Mouse (Mus musculus) midbrain, embryonic 15.5 days (tissue): ENCODE results near the gene Adrm1. TPM values are rescaled to one million over a fixed set of nuclear protein-coding genes. Genes with fewer than 3 reads are reported as not detected.

ENCODE experiments used
- ATAC-seq: fragments of 200-750 bp; cut with Nextera tagmentation; replicated peaks from 2 replicates; pipeline ENCODE4 v1.8.0; 2017; ENCODE audit warnings: moderate TSS enrichment
- H3K27ac ChIP-seq: fragments of 300-500 bp; sonication (generic); 2 replicates; pipeline ENCODE4 v1.5.1; 2015; ENCODE audit warnings: mild to moderate bottlenecking, inconsistent platforms
- H3K27me3 ChIP-seq: fragments of 300-500 bp; sonication (generic); replicated peaks from 2 replicates; pipeline ENCODE4 v1.6.1; 2015; ENCODE audit warnings: inconsistent platforms
- H3K36me3 ChIP-seq: fragments of 300-500 bp; sonication (generic); replicated peaks from 2 replicates; pipeline ENCODE4 v1.6.1; 2015; ENCODE audit warnings: inconsistent platforms
- H3K4me1 ChIP-seq: fragments of 300-500 bp; sonication (generic); 2 replicates; pipeline ENCODE4 v1.6.1; 2015; ENCODE audit warnings: inconsistent platforms
- H3K4me2 ChIP-seq: fragments of 300-500 bp; sonication (generic); 2 replicates; pipeline ENCODE4 v1.6.1; 2015; ENCODE audit warnings: inconsistent platforms, mild to moderate bottlenecking, moderate library complexity
- H3K4me3 ChIP-seq: fragments of 300-500 bp; sonication (generic); 2 replicates; pipeline ENCODE4 v1.5.1; 2015; ENCODE audit warnings: mild to moderate bottlenecking, inconsistent platforms
- H3K9ac ChIP-seq: fragments of 300-500 bp; sonication (generic); 2 replicates; pipeline ENCODE4 v1.6.1; 2015; ENCODE audit warnings: mild to moderate bottlenecking, inconsistent platforms
- H3K9me3 ChIP-seq: fragments of 300-500 bp; sonication (generic); 2 replicates; pipeline ENCODE4 v1.6.1; 2016; ENCODE audit warnings: inconsistent platforms
- whole genome bisulfite sequencing: fragments of 180-500 bp; shearing (Covaris S2); methylation state at CpG from one replicate; pipeline ENCODE4 v1.1.7; 2015; ENCODE audit warnings: mixed read lengths; 5-methylcytosine and 5-hydroxymethylcytosine counted together
- polyA plus RNA-seq: library from polyadenylated mRNA; unstranded; fragments of >200 nt; fragmentation: Nextera tagmentation; extraction: Ambion mirVana; gene quantifications from 2 replicates; pipeline ENCODE4 v1.2.1, GENCODE M21; 2015

The Adrm1 gene
- polyA plus RNA-seq, 1 experiment from 2014 or later: 213 TPM

GRCm38 (mm10) chr2:180187362-180187761, 16.1 kb downstream of the Adrm1 start:
- WGBS: 78% methylated on average over 11 of the region's 11 CpGs
- Histone ChIP-seq H3K9me3 (no peaks in the 10 kb centered on the region), H3K36me3 (no peaks in the 10 kb centered on the region), H3K27me3 (no peaks in the 10 kb centered on the region), H3K4me2 (no peak overlapping the region), H3K4me1 (no peaks in the 10 kb centered on the region), H3K27ac (no peak overlapping the region), H3K4me3 (no peak overlapping the region), H3K9ac (no peak overlapping the region)
- ATAC-seq: no peak

GRCm38 (mm10) chr2:180196610-180197322, 25.5 kb downstream of the Adrm1 start:
- H3K4me2 ChIP-seq: no peak overlapping the region

GRCm38 (mm10) chr2:180197323-180198037, 26.2 kb downstream of the Adrm1 start:
- H3K9me3 ChIP-seq: no peaks in the 10 kb centered on the region
- WGBS: 73% methylated on average over 10 of the region's 10 CpGs
- ATAC-seq: no peak
- no peak overlapping the region for H3K4me2 ChIP-seq
- H3K27me3 ChIP-seq: no peaks in the 10 kb centered on the region
- no peak overlapping the region for H3K4me3 ChIP-seq
- no peak overlapping the region for H3K27ac ChIP-seq
- H3K36me3 ChIP-seq: no peaks in the 10 kb centered on the region
- no peaks in the 10 kb centered on the region for H3K4me1 ChIP-seq
- no peak overlapping the region for H3K9ac ChIP-seq

More at GRCm38 (mm10) chr2:180196610-180197322, 25.5 kb downstream of the Adrm1 start:
- H3K4me1 ChIP-seq: no peaks in the 10 kb centered on the region
- WGBS: 74% methylated on average over 8 of the region's 12 CpGs
- no peak for ATAC-seq
- no peaks in the 10 kb centered on the region for H3K27me3 ChIP-seq
- no peak overlapping the region for H3K27ac ChIP-seq
- no peaks in the 10 kb centered on the region for H3K9me3 ChIP-seq
- H3K36me3 ChIP-seq: no peaks in the 10 kb centered on the region
- H3K9ac ChIP-seq: no peak overlapping the region
- H3K4me3 ChIP-seq: no peak overlapping the region

- no peak for ATAC-seq
- H3K4me2 ChIP-seq: no peak overlapping the region
- no peaks in the 10 kb centered on the region for H3K27me3 ChIP-seq
- H3K36me3 ChIP-seq: no peaks in the 10 kb centered on the region
- 83% methylated on average over 10 of the region's 10 CpGs for WGBS
- no peak overlapping the region for H3K27ac ChIP-seq
- H3K9me3 ChIP-seq: no peaks in the 10 kb centered on the region
- H3K4me3 ChIP-seq: no peak overlapping the region
- H3K4me1 ChIP-seq: no peaks in the 10 kb centered on the region
- H3K9ac ChIP-seq: no peak overlapping the region
These were observed 27.5 kb downstream of the Adrm1 start for GRCm38 (mm10) chr2:180198782-180199181.

GRCm38 (mm10) chr2:180200681-180201080, 29.4 kb downstream of the Adrm1 start:
- 53% methylated on average over 11 of the region's 11 CpGs for whole genome bisulfite sequencing
- no peaks in the 10 kb centered on the region for H3K9me3 ChIP-seq
- H3K36me3 ChIP-seq: no peaks in the 10 kb centered on the region
- no peak overlapping the region for H3K4me3 ChIP-seq
- no peaks in the 10 kb centered on the region for H3K27me3 ChIP-seq
- no peak overlapping the region for H3K27ac ChIP-seq
- H3K9ac ChIP-seq: no peak overlapping the region
- H3K4me1 ChIP-seq: peaks cover 7% of the 10 kb centered on the region
- no peak overlapping the region for H3K4me2 ChIP-seq
- ATAC-seq: no peak

GRCm38 (mm10) chr2:180201303-180201702, 30.0 kb downstream of the Adrm1 start:
- Histone ChIP-seq H3K4me1 (peaks cover 11% of the 10 kb centered on the region), H3K4me2 (no peak overlapping the region), H3K4me3 (no peak overlapping the region), H3K36me3 (no peaks in the 10 kb centered on the region), H3K9me3 (no peaks in the 10 kb centered on the region), H3K27me3 (no peaks in the 10 kb centered on the region), H3K9ac (no peak overlapping the region), H3K27ac (no peak overlapping the region)
- ATAC-seq: no peak
- WGBS: 75% methylated on average over 9 of the region's 9 CpGs

- H3K27ac ChIP-seq: no peak overlapping the region
- no peak overlapping the region for H3K4me3 ChIP-seq
- no peaks in the 10 kb centered on the region for H3K9me3 ChIP-seq
- no peak overlapping the region for H3K4me2 ChIP-seq
- H3K4me1 ChIP-seq: peaks cover 11% of the 10 kb centered on the region
- 94% methylated on average over 14 of the region's 14 CpGs for WGBS
- H3K36me3 ChIP-seq: no peaks in the 10 kb centered on the region
- H3K27me3 ChIP-seq: no peaks in the 10 kb centered on the region
- no peak for ATAC-seq
- no peak overlapping the region for H3K9ac ChIP-seq
These were observed 31.0 kb downstream of the Adrm1 start for GRCm38 (mm10) chr2:180202263-180202662.

GRCm38 (mm10) chr2:180202805-180203204, 31.5 kb downstream of the Adrm1 start:
- WGBS: 73% methylated on average over 10 of the region's 10 CpGs
- H3K4me2 ChIP-seq: no peak overlapping the region

GRCm38 (mm10) chr2:180204501-180204900, 33.2 kb downstream of the Adrm1 start:
- 86% methylated on average over 9 of the region's 9 CpGs for WGBS
- no peak overlapping the region for H3K9ac ChIP-seq
- no peak overlapping the region for H3K4me3 ChIP-seq
- H3K9me3 ChIP-seq: no peaks in the 10 kb centered on the region
- peaks cover 11% of the 10 kb centered on the region for H3K4me1 ChIP-seq
- no peaks in the 10 kb centered on the region for H3K36me3 ChIP-seq
- no peaks in the 10 kb centered on the region for H3K27me3 ChIP-seq
- no peak overlapping the region for H3K4me2 ChIP-seq
- H3K27ac ChIP-seq: no peak overlapping the region
- no peak for ATAC-seq

More at GRCm38 (mm10) chr2:180202805-180203204, 31.5 kb downstream of the Adrm1 start:
- Histone ChIP-seq H3K27me3 (no peaks in the 10 kb centered on the region), H3K4me1 (peaks cover 11% of the 10 kb centered on the region), H3K36me3 (no peaks in the 10 kb centered on the region), H3K27ac (no peak overlapping the region), H3K9me3 (no peaks in the 10 kb centered on the region), H3K4me3 (no peak overlapping the region), H3K9ac (no peak overlapping the region)
- no peak for ATAC-seq

GRCm38 (mm10) chr2:180205083-180205955, 34.0 kb downstream of the Adrm1 start:
- Histone ChIP-seq H3K9ac (no peak overlapping the region), H3K4me2 (no peak overlapping the region), H3K27me3 (no peaks in the 10 kb centered on the region), H3K27ac (no peak overlapping the region), H3K36me3 (no peaks in the 10 kb centered on the region), H3K4me3 (no peak overlapping the region), H3K9me3 (no peaks in the 10 kb centered on the region), H3K4me1 (peaks cover 11% of the 10 kb centered on the region)
- WGBS: 69% methylated on average over 12 of the region's 12 CpGs
- ATAC-seq: peak; percentile 73

- no peak overlapping the region for H3K4me2 ChIP-seq
- H3K27ac ChIP-seq: no peak overlapping the region
- H3K27me3 ChIP-seq: no peaks in the 10 kb centered on the region
- no peaks in the 10 kb centered on the region for H3K9me3 ChIP-seq
- no peaks in the 10 kb centered on the region for H3K36me3 ChIP-seq
- peaks cover 11% of the 10 kb centered on the region for H3K4me1 ChIP-seq
- 83% methylated on average over 2 of the region's 2 CpGs for WGBS
- ATAC-seq: 0 out of 2 replicates have a peak, but pooled peaks have one; percentile 25
- no peak overlapping the region for H3K9ac ChIP-seq
- no peak overlapping the region for H3K4me3 ChIP-seq
These were observed 34.6 kb downstream of the Adrm1 start for GRCm38 (mm10) chr2:180205956-180206280.

- ATAC-seq: no peak
- Histone ChIP-seq H3K36me3 (no peaks in the 10 kb centered on the region), H3K9ac (no peak overlapping the region), H3K4me1 (peaks cover 11% of the 10 kb centered on the region), H3K27ac (no peak overlapping the region), H3K4me2 (no peak overlapping the region), H3K9me3 (no peaks in the 10 kb centered on the region), H3K4me3 (no peak overlapping the region), H3K27me3 (no peaks in the 10 kb centered on the region)
- WGBS: 60% methylated on average over 7 of the region's 7 CpGs
These were observed 36.6 kb downstream of the Adrm1 start for GRCm38 (mm10) chr2:180207840-180208239.
